Mouse (Mus musculus) lung, postnatal 36 days (tissue): Measurements from ENCODE around the gene Hdgfl3.
"Not testable (repeated sequence)": the region's sequence is repeated elsewhere in the genome, so short reads cannot be mapped to it uniquely, and the experiment has no call there.

Experiments
- DNase-seq: peaks from one replicate; pipeline ENCODE4 v3.0.0; 2022; ENCODE audit warnings: mixed read lengths

Gene Hdgfl3

DNA sequence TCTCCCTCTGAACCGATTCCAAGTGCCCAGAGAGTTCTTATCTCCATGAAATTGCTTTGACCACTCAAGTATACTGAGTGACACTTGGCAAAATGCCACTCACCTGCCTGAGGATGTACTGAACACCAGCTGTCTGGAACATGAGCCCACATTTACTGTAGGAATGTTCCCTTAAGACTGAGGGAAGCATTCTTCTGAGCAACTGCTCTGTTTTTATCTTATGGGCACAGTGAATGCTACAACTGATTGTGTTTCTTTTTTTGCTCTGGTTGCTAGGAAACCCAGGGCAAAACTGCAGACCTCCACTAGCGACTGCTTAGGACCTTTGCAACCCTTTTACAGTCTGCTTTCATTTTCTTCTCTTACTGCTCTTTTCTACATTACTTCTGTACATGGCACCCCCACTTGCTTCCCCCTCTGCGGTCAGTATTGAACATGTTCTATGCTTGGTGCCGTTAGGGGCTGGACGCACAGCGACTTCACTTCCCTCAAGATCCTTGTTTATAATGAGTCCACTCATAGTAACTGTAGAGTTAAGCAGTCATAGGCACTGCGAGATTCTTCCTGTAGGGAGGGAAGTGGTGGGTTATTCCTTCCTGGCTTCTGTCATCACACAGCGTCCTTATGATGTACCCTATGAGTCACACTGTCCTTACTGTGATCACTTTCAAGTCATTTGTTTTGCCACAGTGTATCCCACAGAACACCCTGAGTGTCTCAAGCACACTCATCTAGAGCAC, 79.5 kb downstream of the Hdgfl3 start:
- no peak for DNase-seq

DNA sequence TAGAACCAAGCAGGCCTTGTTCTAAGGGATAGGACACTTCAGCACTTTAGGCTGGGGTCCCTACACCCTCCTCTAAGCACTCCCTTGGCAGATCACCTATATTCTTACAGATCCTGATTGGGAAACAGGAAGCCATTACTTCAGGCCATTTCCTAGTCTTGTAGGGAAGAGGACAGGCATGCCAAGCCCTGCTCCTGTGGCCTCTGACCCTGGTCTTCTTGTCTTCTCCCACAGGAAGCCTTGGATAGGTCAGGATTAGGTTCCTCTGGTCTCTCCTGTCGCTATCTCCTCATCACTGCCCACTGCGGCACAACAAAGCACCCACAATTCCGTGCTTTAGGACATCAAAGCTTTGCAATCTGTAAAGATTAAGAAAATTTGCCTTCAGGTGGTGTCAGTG, 82.6 kb downstream of the Hdgfl3 start:
- DNase-seq = no peak

DNA sequence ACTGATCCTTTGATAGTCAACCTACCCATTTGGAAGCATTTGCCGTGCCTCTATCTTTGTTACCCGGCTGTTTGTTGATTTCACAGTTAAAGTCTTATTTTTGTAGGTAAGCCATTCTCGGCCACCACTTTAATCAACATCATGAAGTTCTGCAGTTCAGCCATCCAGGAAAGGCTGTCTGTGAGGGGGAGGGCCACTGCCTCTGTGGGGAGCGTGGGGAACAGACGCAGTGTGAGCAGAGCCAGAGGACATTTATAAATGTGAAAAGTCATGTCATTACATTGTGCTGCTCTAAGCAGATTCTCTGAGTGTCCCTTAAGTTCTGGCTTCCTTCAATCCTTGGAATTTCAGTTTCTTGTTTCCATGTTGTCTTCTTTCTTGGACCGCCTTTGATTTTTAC, 84.1 kb downstream of the Hdgfl3 start:
- no peak for DNase-seq

DNA sequence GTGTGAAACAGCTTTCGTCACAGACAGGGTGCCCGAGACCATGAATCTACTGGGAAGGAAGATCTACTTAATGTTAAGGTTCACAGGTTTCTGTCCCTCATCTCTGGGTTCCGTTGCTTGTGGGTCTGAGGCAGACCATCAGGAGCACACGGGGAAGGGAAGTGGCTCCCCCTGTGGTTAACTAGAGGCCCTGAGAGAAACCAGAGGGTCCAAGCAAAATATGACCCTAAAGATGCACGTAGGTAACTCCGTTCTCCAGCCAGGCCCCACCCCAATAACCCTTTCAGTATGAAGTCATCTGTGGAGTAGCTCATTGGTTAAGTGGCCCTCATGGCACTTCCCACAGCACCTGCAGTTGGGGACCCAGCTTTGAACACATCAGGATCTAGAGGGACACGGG, 84.6 kb downstream of the Hdgfl3 start:
- DNase-seq = no peak

DNA sequence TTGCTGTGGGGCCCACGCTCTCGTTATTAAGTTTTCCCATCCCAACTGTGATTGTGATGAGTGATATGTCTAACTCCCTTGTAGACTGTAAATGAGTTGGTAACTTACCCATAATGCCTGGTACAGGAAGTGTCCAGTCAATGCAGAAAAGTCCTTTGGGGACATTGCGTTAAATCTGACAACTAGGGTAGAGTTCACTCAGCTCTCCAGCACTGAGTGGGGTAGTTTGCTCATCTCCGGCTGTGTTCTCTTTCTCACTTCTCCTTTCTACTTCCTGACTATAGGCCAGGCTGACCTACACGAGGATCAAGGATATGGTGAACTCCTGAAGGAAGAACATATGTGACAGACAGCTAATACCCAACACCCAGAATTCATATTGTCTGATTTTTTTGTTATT, 85.1 kb downstream of the Hdgfl3 start:
- DNase-seq = no peak

DNA sequence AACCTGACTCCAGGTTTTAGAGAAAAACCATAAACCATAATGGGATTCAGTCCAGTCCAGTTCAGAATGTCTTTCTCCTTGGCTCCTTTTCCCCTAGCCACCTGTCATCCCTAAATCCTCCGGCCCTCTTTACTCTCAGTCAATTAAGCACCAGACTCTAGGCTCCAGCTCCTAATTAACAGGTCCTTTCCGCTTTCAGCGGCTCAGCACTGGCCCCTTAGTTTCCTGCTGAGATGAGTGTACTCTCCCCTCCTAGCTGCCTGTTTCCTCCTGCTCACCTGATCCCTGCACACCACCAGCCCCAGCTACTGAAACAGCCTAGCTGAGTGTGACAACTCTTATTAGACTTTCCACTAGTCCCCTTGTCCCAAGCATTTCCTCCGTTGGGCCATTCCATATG, 86.5 kb downstream of the Hdgfl3 start:
- DNase-seq = no peak

DNA sequence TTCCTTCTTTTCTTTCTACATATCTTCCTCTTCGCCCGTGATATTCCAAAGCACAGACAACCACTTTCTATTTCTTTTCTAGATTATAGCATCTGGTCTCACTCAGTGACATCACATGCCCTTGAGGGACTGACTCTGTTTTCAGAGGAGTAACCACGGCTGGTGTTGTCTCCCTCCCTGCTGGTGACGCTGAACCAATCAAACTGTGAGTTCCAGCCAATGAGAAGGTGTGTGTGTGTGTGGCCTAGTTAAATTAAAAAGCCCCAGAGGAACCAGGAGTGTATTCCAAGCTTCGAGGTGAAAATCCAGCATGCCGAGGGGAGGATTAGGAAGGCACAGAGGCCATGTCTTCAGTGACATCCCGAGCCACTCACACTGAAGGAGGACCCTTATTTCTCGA, 87.3 kb downstream of the Hdgfl3 start:
- DNase-seq = no peak

DNA sequence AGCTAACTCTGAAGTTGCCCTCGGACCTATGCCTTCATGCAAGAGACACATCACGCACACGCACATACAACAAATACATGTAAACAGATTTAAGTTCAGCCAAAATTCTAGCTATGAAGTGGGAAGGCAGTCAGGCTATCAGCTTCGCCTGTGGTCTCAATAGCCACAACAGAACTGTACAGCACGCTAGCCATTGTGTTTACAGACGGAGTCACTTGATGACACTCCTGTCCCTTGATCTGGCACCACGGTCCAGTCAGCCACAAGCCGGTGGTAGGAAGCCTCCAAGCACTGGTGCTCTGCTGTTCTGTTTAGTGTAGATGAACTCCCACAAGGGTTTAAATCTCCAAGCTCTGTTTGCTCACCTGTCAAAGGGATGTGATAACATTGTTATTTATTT, 88.3 kb downstream of the Hdgfl3 start:
- no peak for DNase-seq

DNA sequence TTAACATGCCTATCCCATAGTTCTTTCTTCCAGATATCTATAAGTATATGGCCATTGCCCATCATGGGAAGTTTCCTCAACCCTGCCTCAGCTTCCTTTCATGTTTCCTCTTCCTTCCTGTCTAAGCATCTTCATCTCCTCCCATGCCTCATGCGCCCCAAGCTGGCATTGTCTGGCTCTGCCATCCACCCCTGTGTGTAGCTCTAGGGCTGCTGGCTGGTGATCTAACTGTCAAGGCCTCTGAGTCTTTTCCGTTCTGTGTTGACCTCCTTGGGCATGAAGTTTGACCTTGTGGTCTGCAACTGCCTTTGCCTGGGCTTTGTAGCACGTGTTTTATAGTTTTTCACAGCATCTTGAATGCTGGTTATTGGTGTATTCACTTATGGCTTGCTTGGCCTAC, 89.0 kb downstream of the Hdgfl3 start:
- DNase-seq = no peak

DNA sequence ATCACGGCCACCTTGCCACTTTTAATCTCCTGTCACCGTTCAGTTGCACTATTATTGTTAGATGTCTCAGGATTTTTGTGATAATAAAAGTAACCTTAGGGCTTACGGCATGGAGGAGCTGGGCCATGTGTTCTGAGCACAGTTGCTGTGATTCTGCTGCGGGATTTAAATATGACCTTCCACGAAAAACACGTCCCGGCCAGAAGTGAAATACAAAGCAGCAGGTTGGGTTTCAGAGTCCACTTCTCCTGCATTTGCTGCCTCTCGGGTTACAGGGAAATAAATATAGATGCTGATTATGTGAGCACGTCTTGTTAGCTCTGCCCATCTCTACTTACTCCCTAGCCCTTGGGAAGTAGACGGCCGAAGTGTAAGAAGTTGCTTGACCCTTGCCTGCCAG, 89.5 kb downstream of the Hdgfl3 start:
- DNase-seq = no peak

DNA sequence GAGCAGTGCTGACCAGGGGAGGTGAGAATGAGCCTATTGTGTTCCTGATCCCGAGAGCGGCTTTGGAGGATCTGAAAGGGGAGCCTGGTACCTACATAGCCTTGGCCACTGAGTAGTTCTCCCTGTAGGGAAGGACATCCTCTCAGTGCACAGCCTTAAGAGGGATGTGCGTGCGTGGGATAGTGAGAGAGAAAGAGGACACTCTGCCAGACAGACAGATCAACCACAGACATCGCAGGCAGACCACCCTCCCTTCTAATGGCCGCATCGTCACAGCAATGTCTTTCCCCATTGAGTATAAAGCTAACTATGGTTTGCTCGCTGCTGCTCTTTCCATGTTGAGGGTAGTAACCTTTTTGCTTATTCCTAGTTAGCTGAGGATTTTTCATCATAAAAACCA, 90.4 kb downstream of the Hdgfl3 start:
- DNase-seq = no peak

DNA sequence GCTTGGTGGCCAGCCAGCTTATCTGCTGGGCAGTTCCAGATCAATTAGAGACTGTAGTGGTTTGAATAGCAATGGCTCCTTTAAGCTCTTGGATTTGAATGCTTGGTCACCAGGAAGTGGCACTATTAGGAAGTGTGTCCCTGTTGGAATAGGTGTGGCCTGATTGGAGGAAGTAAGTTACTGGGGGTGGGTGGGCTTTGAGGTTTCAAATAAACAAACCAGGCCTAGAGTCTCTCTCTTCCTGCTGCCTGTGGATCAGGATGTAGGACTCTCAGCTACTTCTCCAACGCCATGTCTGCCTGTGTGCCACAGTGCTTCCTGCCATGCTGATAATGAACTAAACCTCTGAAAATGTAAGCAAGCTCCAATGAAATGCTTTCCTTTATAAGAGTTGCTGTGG, 91.3 kb downstream of the Hdgfl3 start:
- DNase-seq = no peak

DNA sequence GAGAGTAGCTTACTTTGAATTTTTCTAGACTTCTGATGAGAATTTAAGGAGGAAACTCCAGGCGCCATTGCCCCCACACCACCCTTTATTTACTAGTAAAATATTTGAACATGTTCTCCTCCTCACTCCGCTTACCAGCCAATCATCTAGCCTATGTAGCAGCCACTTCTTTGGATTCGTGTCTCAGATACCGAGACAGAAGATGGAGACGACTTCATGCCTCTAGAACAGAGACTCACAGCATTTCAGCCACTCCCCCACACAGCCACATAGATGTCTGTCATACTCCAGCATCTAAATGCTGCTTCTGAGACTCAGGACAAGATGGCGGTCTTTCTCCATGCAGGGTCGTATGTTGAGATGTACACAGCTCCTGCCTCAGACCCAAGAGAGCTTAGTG, 92.1 kb downstream of the Hdgfl3 start:
- no peak for DNase-seq

DNA sequence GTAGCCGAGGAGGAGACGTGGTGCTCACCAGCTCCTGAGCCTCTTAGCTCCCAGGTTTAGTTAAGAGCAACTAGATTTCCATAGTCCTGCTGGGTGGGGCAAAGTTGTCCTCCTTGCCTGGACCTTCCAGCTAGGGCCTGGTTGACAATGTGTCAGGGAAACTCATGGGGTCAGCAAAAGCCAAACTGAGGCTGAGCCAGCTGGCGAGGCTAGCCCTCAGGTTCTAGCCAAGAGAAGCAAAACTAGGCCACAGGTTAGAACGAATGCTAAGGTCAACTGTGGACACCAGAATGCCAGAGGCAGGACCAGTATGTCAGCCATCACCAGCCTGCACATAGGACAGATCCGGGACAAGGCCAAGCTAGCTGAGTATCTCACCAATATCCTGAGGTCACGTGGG, 92.8 kb downstream of the Hdgfl3 start:
- DNase-seq = no peak

DNA sequence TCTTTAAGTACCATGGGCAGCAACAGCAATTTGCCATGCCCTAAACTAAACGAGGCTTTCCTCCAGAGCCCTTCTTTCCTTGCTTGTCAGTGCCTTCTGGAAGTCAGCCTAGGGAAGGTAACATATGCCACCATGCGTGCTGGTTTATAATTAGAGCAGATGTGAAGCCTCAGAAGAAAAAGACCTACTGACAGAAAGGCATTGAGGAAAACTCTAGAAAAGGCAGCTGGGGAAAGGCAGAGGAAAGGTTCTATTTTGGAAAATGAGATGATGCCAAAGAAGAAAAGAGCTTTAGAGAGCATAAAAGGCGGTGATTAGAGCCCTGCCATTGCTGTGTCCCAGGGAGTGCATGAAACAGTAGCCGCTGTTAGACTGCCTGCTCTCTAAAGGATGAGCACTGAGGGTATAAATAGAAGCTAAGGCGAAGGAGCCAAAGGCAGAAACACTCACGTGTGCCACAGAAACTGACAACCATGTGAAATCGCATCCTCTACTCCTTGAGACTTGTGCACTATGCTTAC, 93.6 kb downstream of the Hdgfl3 start:
- DNase-seq = no peak

DNA sequence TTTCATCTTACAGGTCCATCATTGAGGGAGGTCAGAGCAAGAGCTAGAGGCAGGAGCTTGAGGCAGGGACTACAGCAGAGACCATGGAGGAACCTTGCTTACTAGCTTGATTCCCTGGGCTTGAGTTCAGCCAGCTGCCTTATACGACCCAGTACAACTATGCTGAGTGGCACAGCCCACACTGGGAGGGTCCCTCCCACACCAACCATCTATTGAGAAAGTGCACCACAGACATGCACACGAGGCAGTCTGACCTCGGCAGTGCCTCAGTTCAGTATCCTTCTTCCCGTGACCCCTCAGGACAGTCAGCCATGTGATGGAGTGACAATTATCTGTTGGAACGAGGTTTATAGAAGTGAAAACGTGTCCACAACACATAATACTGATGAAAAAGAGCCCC, 94.5 kb downstream of the Hdgfl3 start:
- DNase-seq = peak; percentile 44

DNA sequence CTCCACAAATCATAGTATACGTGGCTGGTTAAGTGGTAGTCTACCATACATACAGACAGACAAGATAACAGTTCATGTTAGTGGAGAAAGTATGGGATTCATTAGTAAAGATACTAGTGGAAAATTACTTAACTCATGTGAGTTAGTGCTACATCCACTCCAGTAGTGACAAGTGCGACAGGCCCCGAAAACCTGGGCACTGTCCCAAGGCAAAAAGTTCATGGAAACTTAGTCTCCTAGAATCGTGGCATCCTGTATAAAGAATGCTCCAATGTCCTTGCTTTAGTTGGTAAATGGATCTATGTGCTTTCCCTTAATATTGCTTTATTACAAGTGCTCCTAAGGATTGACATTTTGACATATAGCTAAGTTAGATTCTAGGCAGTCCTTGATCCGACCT, 96.5 kb downstream of the Hdgfl3 start:
- DNase-seq = not testable (repeated sequence)

DNA sequence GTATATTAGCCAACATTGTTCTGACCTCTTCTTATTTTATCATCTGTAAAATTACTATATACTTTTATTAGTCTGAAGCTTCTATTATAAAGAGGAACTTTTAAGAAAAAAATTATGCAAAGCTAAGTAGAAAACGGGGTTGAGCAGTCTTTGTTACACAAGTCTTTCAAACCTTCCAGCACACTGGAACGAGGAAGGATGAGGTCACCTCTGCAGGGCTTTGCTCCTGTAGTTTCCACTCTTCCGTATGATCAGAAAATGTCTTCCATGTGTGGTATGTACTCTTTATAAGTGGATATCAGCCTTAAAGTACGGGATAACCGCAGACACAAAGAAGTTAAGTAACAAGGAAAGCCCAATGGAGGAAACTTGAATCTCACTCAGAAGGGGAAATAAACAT, 98.8 kb downstream of the Hdgfl3 start:
- no peak for DNase-seq

DNA sequence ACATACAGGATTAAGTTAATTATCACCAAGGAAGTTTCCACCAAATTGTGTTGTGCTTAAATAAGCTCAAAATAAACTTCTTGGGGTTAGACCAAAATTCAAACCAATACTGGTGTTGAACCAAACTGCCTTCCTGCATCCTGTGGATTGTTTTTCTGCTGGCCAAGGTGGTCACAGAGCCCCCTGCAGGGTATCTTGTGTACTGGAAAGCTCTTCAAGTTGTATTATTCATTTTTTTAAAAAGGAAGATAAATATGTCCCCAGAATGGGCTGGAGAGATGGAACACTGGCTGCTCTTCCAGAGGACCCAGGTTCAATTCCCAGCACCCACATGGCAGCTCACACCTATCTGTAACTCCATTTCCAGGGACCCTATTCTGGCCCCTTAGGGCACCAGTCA, 99.4 kb downstream of the Hdgfl3 start:
- DNase-seq = no peak
